Mouse (Mus musculus): Measurements from ENCODE around the gene Nit2. TPM values are rescaled to one million over a fixed set of nuclear protein-coding genes. Genes with fewer than 3 reads are reported as not detected.

Gene Nit2
- 46.6 and 49.0 TPM in 2 replicates for polyA plus RNA-seq (2014; fragmentation: Nextera tagmentation; extraction: Ambion mirVana)

- WGBS, result under 1% methylated on average over 53 of the region's 58 CpGs
- Histone ChIP-seq H3K9me3 (ENCODE audit: control insufficient read depth, low read length) (no peaks in the 10 kb centered on the region), H3K27me3 (ENCODE audit: control insufficient read depth, insufficient read depth, low read length) (no peaks in the 10 kb centered on the region), H3K4me1 (replicated peaks; ENCODE audit: control insufficient read depth, insufficient read depth, low read length) (no peaks in the 10 kb centered on the region), H3K27ac (ENCODE audit: low read depth, low read length) (peak within 1 kb of the TSS; percentile 72; the same call in 1 of the 2 replicates), H3K4me3 (ENCODE audit: low read depth, low read length) (peak within 1 kb of the TSS; percentile 75), H3K9ac (ENCODE audit: low read depth, low read length) (peak within 1 kb of the TSS; percentile 83), H3K4me2 (replicated peaks; ENCODE audit: low read depth, low read length) (peak within 1 kb of the TSS; percentile 51), H3K36me3 (ENCODE audit: control insufficient read depth, insufficient read depth, low read length) (0 out of 2 replicates have a peak, but pooled peaks cover 2% of the 10 kb centered on the region)
- ATAC-seq (ENCODE audit: low FRiP score) (peak; percentile 98), DNase-seq (ENCODE audit: low spot score) (peak; percentile 93)
Observed at GRCm38 (mm10) chr16:57166611-57167513, at the start of gene Nit2. Nit2 (minus strand) TSS chr16:57167341.

GRCm38 (mm10) chr16:57215957-57216356 lies 48.8 kb upstream of the Nit2 start:
- Histone ChIP-seq H3K4me3 (ENCODE audit: low read depth, low read length) (no peak overlapping the region), H3K4me2 (replicated peaks; ENCODE audit: low read depth, low read length) (no peak overlapping the region), H3K27ac (ENCODE audit: low read depth, low read length) (no peak overlapping the region), H3K36me3 (ENCODE audit: control insufficient read depth, insufficient read depth, low read length) (no peaks in the 10 kb centered on the region), H3K9me3 (ENCODE audit: control insufficient read depth, low read length) (no peaks in the 10 kb centered on the region), H3K27me3 (ENCODE audit: control insufficient read depth, insufficient read depth, low read length) (no peaks in the 10 kb centered on the region), H3K4me1 (replicated peaks; ENCODE audit: control insufficient read depth, insufficient read depth, low read length) (no peaks in the 10 kb centered on the region), H3K9ac (ENCODE audit: low read depth, low read length) (no peak overlapping the region)
- no peak for DNase-seq (ENCODE audit: low spot score)
- ATAC-seq (ENCODE audit: low FRiP score), result no peak

- WGBS, result 89% methylated on average over 2 of the region's 2 CpGs
- no peak for ATAC-seq (ENCODE audit: low FRiP score)
- no peak for DNase-seq (ENCODE audit: low spot score)
- Histone ChIP-seq H3K4me2 (replicated peaks; ENCODE audit: low read depth, low read length) (no peak overlapping the region), H3K4me3 (ENCODE audit: low read depth, low read length) (no peak overlapping the region), H3K9me3 (ENCODE audit: control insufficient read depth, low read length) (no peaks in the 10 kb centered on the region), H3K9ac (ENCODE audit: low read depth, low read length) (no peak overlapping the region), H3K4me1 (replicated peaks; ENCODE audit: control insufficient read depth, insufficient read depth, low read length) (no peaks in the 10 kb centered on the region), H3K27me3 (ENCODE audit: control insufficient read depth, insufficient read depth, low read length) (no peaks in the 10 kb centered on the region), H3K27ac (ENCODE audit: low read depth, low read length) (no peak overlapping the region), H3K36me3 (ENCODE audit: control insufficient read depth, insufficient read depth, low read length) (no peaks in the 10 kb centered on the region)
Observed at GRCm38 (mm10) chr16:57211037-57211436, 43.9 kb upstream of the Nit2 start.

GRCm38 (mm10) chr16:57208342-57208741 lies 41.2 kb upstream of the Nit2 start:
- DNase-seq (ENCODE audit: low spot score), result no peak
- Histone ChIP-seq H3K36me3 (ENCODE audit: control insufficient read depth, insufficient read depth, low read length) (no peaks in the 10 kb centered on the region), H3K27me3 (ENCODE audit: control insufficient read depth, insufficient read depth, low read length) (no peaks in the 10 kb centered on the region), H3K4me3 (ENCODE audit: low read depth, low read length) (no peak overlapping the region), H3K9me3 (ENCODE audit: control insufficient read depth, low read length) (no peaks in the 10 kb centered on the region), H3K4me2 (replicated peaks; ENCODE audit: low read depth, low read length) (no peak overlapping the region), H3K4me1 (replicated peaks; ENCODE audit: control insufficient read depth, insufficient read depth, low read length) (no peaks in the 10 kb centered on the region), H3K9ac (ENCODE audit: low read depth, low read length) (no peak overlapping the region), H3K27ac (ENCODE audit: low read depth, low read length) (no peak overlapping the region)
- 88% methylated on average over 2 of the region's 2 CpGs for WGBS
- no peak for ATAC-seq (ENCODE audit: low FRiP score)

- Histone ChIP-seq H3K4me3 (ENCODE audit: low read depth, low read length) (no peak overlapping the region), H3K27ac (ENCODE audit: low read depth, low read length) (no peak overlapping the region), H3K9me3 (ENCODE audit: control insufficient read depth, low read length) (no peaks in the 10 kb centered on the region), H3K4me1 (replicated peaks; ENCODE audit: control insufficient read depth, insufficient read depth, low read length) (no peaks in the 10 kb centered on the region), H3K27me3 (ENCODE audit: control insufficient read depth, insufficient read depth, low read length) (no peaks in the 10 kb centered on the region), H3K36me3 (ENCODE audit: control insufficient read depth, insufficient read depth, low read length) (peaks cover 2% of the 10 kb centered on the region; the same call in 1 of the 2 replicates), H3K4me2 (replicated peaks; ENCODE audit: low read depth, low read length) (no peak overlapping the region), H3K9ac (ENCODE audit: low read depth, low read length) (no peak overlapping the region)
- ATAC-seq (ENCODE audit: low FRiP score) (no peak), DNase-seq (ENCODE audit: low spot score) (no peak)
- WGBS, result 73% methylated on average over 3 of the region's 3 CpGs
Observed at GRCm38 (mm10) chr16:57197281-57197680, 30.1 kb upstream of the Nit2 start.

GRCm38 (mm10) chr16:57196590-57196989 lies 29.4 kb upstream of the Nit2 start:
- no peak overlapping the region for H3K4me2 ChIP-seq (replicated peaks; ENCODE audit: low read depth, low read length)
- no peak overlapping the region for H3K9ac ChIP-seq (ENCODE audit: low read depth, low read length)
- no peaks in the 10 kb centered on the region for H3K9me3 ChIP-seq (ENCODE audit: control insufficient read depth, low read length)
- H3K27ac ChIP-seq (ENCODE audit: low read depth, low read length), result no peak overlapping the region
- H3K4me1 ChIP-seq (replicated peaks; ENCODE audit: control insufficient read depth, insufficient read depth, low read length), result no peaks in the 10 kb centered on the region
- no peak for ATAC-seq (ENCODE audit: low FRiP score)
- no peak for DNase-seq (ENCODE audit: low spot score)
- H3K27me3 ChIP-seq (ENCODE audit: control insufficient read depth, insufficient read depth, low read length), result no peaks in the 10 kb centered on the region
- 92% methylated on average over 5 of the region's 5 CpGs for WGBS
- peaks cover 3% of the 10 kb centered on the region; the same call in 1 of the 2 replicates for H3K36me3 ChIP-seq (ENCODE audit: control insufficient read depth, insufficient read depth, low read length)
- H3K4me3 ChIP-seq (ENCODE audit: low read depth, low read length), result no peak overlapping the region

- WGBS, result 89% methylated on average over 14 of the region's 14 CpGs
- no peak for ATAC-seq (ENCODE audit: low FRiP score)
- H3K4me1 ChIP-seq (replicated peaks; ENCODE audit: control insufficient read depth, insufficient read depth, low read length), result no peaks in the 10 kb centered on the region
- no peak overlapping the region for H3K27ac ChIP-seq (ENCODE audit: low read depth, low read length)
- DNase-seq (ENCODE audit: low spot score), result no peak
- no peak overlapping the region for H3K9ac ChIP-seq (ENCODE audit: low read depth, low read length)
- no peak overlapping the region for H3K4me2 ChIP-seq (replicated peaks; ENCODE audit: low read depth, low read length)
- no peaks in the 10 kb centered on the region for H3K9me3 ChIP-seq (ENCODE audit: control insufficient read depth, low read length)
- no peak overlapping the region for H3K4me3 ChIP-seq (ENCODE audit: low read depth, low read length)
- H3K36me3 ChIP-seq (ENCODE audit: control insufficient read depth, insufficient read depth, low read length), result peaks cover 3% of the 10 kb centered on the region; the same call in 1 of the 2 replicates
- H3K27me3 ChIP-seq (ENCODE audit: control insufficient read depth, insufficient read depth, low read length), result no peaks in the 10 kb centered on the region
Observed at GRCm38 (mm10) chr16:57191214-57191613, 24.1 kb upstream of the Nit2 start.

GRCm38 (mm10) chr16:57190390-57190789 lies 23.2 kb upstream of the Nit2 start:
- no peaks in the 10 kb centered on the region for H3K9me3 ChIP-seq (ENCODE audit: control insufficient read depth, low read length)
- ATAC-seq (ENCODE audit: low FRiP score) (no peak), DNase-seq (ENCODE audit: low spot score) (no peak)
- H3K36me3 ChIP-seq (ENCODE audit: control insufficient read depth, insufficient read depth, low read length), result peaks cover 3% of the 10 kb centered on the region; the same call in 1 of the 2 replicates
- no peaks in the 10 kb centered on the region for H3K27me3 ChIP-seq (ENCODE audit: control insufficient read depth, insufficient read depth, low read length)
- H3K9ac ChIP-seq (ENCODE audit: low read depth, low read length), result no peak overlapping the region
- WGBS, result 91% methylated on average over 8 of the region's 8 CpGs
- H3K4me2 ChIP-seq (replicated peaks; ENCODE audit: low read depth, low read length), result no peak overlapping the region
- no peak overlapping the region for H3K4me3 ChIP-seq (ENCODE audit: low read depth, low read length)
- no peak overlapping the region for H3K27ac ChIP-seq (ENCODE audit: low read depth, low read length)
- no peaks in the 10 kb centered on the region for H3K4me1 ChIP-seq (replicated peaks; ENCODE audit: control insufficient read depth, insufficient read depth, low read length)

GRCm38 (mm10) chr16:57189493-57189892 lies 22.4 kb upstream of the Nit2 start:
- H3K9me3 ChIP-seq (ENCODE audit: control insufficient read depth, low read length), result no peaks in the 10 kb centered on the region

More at GRCm38 (mm10) chr16:57189493-57189892, 22.4 kb upstream of the Nit2 start:
- Histone ChIP-seq H3K4me2 (replicated peaks; ENCODE audit: low read depth, low read length) (no peak overlapping the region), H3K9ac (ENCODE audit: low read depth, low read length) (no peak overlapping the region), H3K4me1 (replicated peaks; ENCODE audit: control insufficient read depth, insufficient read depth, low read length) (no peaks in the 10 kb centered on the region), H3K27me3 (ENCODE audit: control insufficient read depth, insufficient read depth, low read length) (no peaks in the 10 kb centered on the region), H3K27ac (ENCODE audit: low read depth, low read length) (no peak overlapping the region), H3K4me3 (ENCODE audit: low read depth, low read length) (no peak overlapping the region), H3K36me3 (ENCODE audit: control insufficient read depth, insufficient read depth, low read length) (peaks cover 3% of the 10 kb centered on the region; the same call in 1 of the 2 replicates)
- 93% methylated on average over 2 of the region's 2 CpGs for WGBS
- ATAC-seq (ENCODE audit: low FRiP score), result no peak
- no peak for DNase-seq (ENCODE audit: low spot score)
